Mouse (Mus musculus) gastrocnemius, postnatal 25 days (tissue): Measurements from ENCODE around the gene Ywhaq. TPM values are rescaled to one million over a fixed set of nuclear protein-coding genes. Genes with fewer than 3 reads are reported as not detected.

ENCODE experiments used
- total RNA-seq, 2 experiments: library from RNA; stranded (reverse); gene quantifications; 1 replicate in 1 of 2; 2 replicates in 1 of 2; pipeline ENCODE4 v1.2.3; 2021

Gene Ywhaq
- total RNA-seq, 2 experiments from 2014 or later = 28.6 to 36.6 TPM

Other genes starting within 250 kb of the Ywhaq start
- gene Cpsf3, start 132.2 kb downstream of the Ywhaq start, total RNA-seq = 10 to 100 TPM; 19.0 to 20.1 TPM
- 10 to 100 TPM; 34.8 to 37.9 TPM for gene Itgb1bp1, start 131.4 kb downstream of the Ywhaq start, total RNA-seq
- gene Iah1, start 101.2 kb downstream of the Ywhaq start, total RNA-seq = 10 to 100 TPM in 1 of 2 experiments, 1 to 10 TPM in 1; 3.7 to 10.9 TPM
- gene Adam17, start 44.0 kb downstream of the Ywhaq start, total RNA-seq = 10 to 100 TPM; 20.9 to 21.3 TPM